Mouse (Mus musculus) lung, postnatal 0 days (tissue): ENCODE results near the gene Lrcol1. TPM values are rescaled to one million over a fixed set of nuclear protein-coding genes. Genes with fewer than 3 reads are reported as not detected.

Experiments
- ATAC-seq: fragments of 200-750 bp; cut with Nextera tagmentation; 2 replicates; pipeline ENCODE4 v1.8.0; 2017; ENCODE audit warnings: moderate library complexity
- DNase-seq: peaks from one replicate; pipeline ENCODE4 v3.0.0-alpha.2; 2016; ENCODE audit warnings: low spot score
- H3K27ac ChIP-seq: fragments of 300-500 bp; sonication (generic); 2 replicates; pipeline ENCODE4 v1.5.1; 2014; ENCODE audit warnings: antibody characterized with exemption, mild to moderate bottlenecking, low read length, mixed read lengths
- H3K27me3 ChIP-seq: fragments of 300-500 bp; sonication (generic); replicated peaks from 2 replicates; pipeline ENCODE4 v1.6.1; 2014; ENCODE audit warnings: low read length, mixed read lengths; ENCODE audit not compliant: insufficient read depth
- H3K36me3 ChIP-seq: fragments of 300-500 bp; sonication (generic); 2 replicates; pipeline ENCODE4 v1.6.1; 2014; ENCODE audit warnings: low read length, mixed read lengths; ENCODE audit not compliant: insufficient read depth
- H3K4me1 ChIP-seq: fragments of 300-500 bp; sonication (generic); 2 replicates; pipeline ENCODE4 v1.6.1; 2014; ENCODE audit warnings: antibody characterized with exemption, low read depth, low read length, mixed read lengths; ENCODE audit not compliant: insufficient read depth
- H3K4me2 ChIP-seq: fragments of 300-500 bp; sonication (generic); replicated peaks from 2 replicates; pipeline ENCODE4 v1.6.1; 2014; ENCODE audit warnings: low read depth, mild to moderate bottlenecking, low read length, moderate library complexity, mixed read lengths
- H3K4me3 ChIP-seq: fragments of 300-500 bp; sonication (generic); 2 replicates; pipeline ENCODE4 v1.5.1; 2014; ENCODE audit warnings: low read depth, low read length
- H3K9ac ChIP-seq: fragments of 300-500 bp; sonication (generic); replicated peaks from 2 replicates; pipeline ENCODE4 v1.6.1; 2014; ENCODE audit warnings: low read depth, mild to moderate bottlenecking
- H3K9me3 ChIP-seq: fragments of 300-500 bp; sonication (generic); 2 replicates; pipeline ENCODE4 v1.6.1; 2016; ENCODE audit warnings: low read length, mixed read lengths
- CTCF ChIP-seq: IDR thresholded peaks from 2 replicates; pipeline ENCODE4 v1.5.1; 2016; ENCODE audit warnings: antibody characterized with exemption, mild to moderate bottlenecking
- EP300 ChIP-seq: IDR thresholded peaks from 2 replicates; pipeline ENCODE4 v1.6.1; 2016; ENCODE audit warnings: antibody characterized with exemption, mild to moderate bottlenecking, control low read depth
- WGBS: fragments of 180-500 bp; shearing (Covaris S2); extraction: QIAGEN DNeasy Blood & Tissue Kit; methylation state at CpG from one replicate; pipeline ENCODE4 v1.1.7; 2014; 5-methylcytosine and 5-hydroxymethylcytosine counted together
- polyA plus RNA-seq: library from polyadenylated mRNA; unstranded; fragments of >200 nt; fragmentation: Nextera tagmentation; extraction: Ambion mirVana; gene quantifications from 2 replicates; pipeline ENCODE4 v1.2.1, GENCODE M21; 2015

The Lrcol1 gene
- polyA plus RNA-seq, 1 experiment from 2014 or later = 2.1 TPM

GRCm38 (mm10) chr5:110362813-110363178 lies 18.3 kb downstream of the Lrcol1 start:
- Histone ChIP-seq H3K9me3 (no peaks in the 10 kb centered on the region), H3K27me3 (no peaks in the 10 kb centered on the region), H3K4me2 (peak overlapping the region; percentile 56), H3K27ac (no peak overlapping the region), H3K4me1 (0 out of 2 replicates have a peak, but pooled peaks cover 3% of the 10 kb centered on the region), H3K36me3 (no peaks in the 10 kb centered on the region), H3K9ac (no peak overlapping the region), H3K4me3 (peak overlapping the region; percentile 37)
- no peak for DNase-seq
- 6% methylated on average over 27 of the region's 28 CpGs for WGBS
- peak; percentile 40 for ATAC-seq
- TF ChIP-seq CTCF = no peak
- no peak for TF ChIP-seq EP300

DNA sequence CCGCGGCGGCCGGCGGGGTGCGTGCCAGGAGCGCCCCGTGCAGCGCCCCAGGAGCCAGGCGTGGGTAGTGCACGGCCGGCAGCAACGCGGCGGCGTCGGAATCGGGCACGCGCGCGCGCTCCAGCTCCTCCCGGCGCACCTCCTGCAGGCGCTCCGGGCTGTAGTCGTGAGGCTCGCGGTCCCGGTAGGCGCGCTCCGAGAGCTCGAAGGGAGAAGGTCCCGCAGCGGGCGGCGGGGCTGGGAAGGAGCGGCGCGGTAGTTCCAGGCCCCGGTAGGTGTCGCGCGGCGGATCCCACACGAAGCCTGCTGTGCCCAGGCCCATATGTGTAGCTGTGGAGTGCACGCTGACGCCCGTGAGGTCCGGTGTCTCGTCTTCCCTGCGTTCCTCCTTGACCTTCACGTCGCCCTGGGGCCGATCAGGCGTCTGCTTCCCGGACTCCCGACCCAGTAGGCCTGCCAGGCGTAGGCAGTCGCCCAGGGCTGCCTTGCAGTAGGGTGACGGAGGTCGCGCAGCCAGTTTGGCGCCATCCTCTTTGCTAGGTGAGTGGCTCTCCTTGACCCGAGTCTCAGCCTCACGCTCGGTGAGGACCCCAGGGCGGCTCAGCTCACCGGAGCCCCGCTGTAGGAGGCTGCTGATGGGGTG lies 18.8 kb downstream of the Lrcol1 start:
- Histone ChIP-seq H3K9me3 (no peaks in the 10 kb centered on the region), H3K27me3 (no peaks in the 10 kb centered on the region), H3K36me3 (no peaks in the 10 kb centered on the region), H3K27ac (no peak overlapping the region), H3K4me3 (peak overlapping the region; percentile 37), H3K4me2 (peak overlapping the region; percentile 56), H3K9ac (peak overlapping the region; percentile 24; the same call in 1 of the 2 replicates), H3K4me1 (0 out of 2 replicates have a peak, but pooled peaks cover 3% of the 10 kb centered on the region)
- 6% methylated on average over 39 of the region's 72 CpGs for WGBS
- TF ChIP-seq CTCF (peak; percentile 58), EP300 (no peak)
- peak; percentile 84 for DNase-seq
- ATAC-seq = peak; percentile 93

GRCm38 (mm10) chr5:110363822-110364545 lies 19.5 kb downstream of the Lrcol1 start:
- ATAC-seq = no peak; the same call in 1 of the 2 replicates

GRCm38 (mm10) chr5:110376802-110377433 lies 32.4 kb downstream of the Lrcol1 start:
- TF ChIP-seq EP300 (no peak), CTCF (peak; percentile 80)
- no peaks in the 10 kb centered on the region for H3K9me3 ChIP-seq
- H3K27me3 ChIP-seq = no peaks in the 10 kb centered on the region
- ATAC-seq (peak; percentile 34; the same call in 1 of the 2 replicates), DNase-seq (peak; percentile 32)
- WGBS = 54% methylated on average over 8 of the region's 8 CpGs
- H3K27ac ChIP-seq = no peak overlapping the region
- no peak overlapping the region for H3K9ac ChIP-seq
- peaks cover 16% of the 10 kb centered on the region; the same call in 1 of the 2 replicates for H3K36me3 ChIP-seq
- no peak overlapping the region for H3K4me3 ChIP-seq
- no peak overlapping the region for H3K4me2 ChIP-seq
- H3K4me1 ChIP-seq = no peaks in the 10 kb centered on the region

More at GRCm38 (mm10) chr5:110363822-110364545, 19.5 kb downstream of the Lrcol1 start:
- Histone ChIP-seq H3K9me3 (no peaks in the 10 kb centered on the region), H3K4me2 (peak overlapping the region; percentile 56), H3K27ac (no peak overlapping the region), H3K4me1 (0 out of 2 replicates have a peak, but pooled peaks cover 3% of the 10 kb centered on the region), H3K9ac (no peak overlapping the region), H3K4me3 (peak overlapping the region; percentile 37; the same call in 1 of the 2 replicates), H3K36me3 (no peaks in the 10 kb centered on the region), H3K27me3 (no peaks in the 10 kb centered on the region)
- no peak for TF ChIP-seq CTCF
- no peak for TF ChIP-seq EP300
- 46% methylated on average over 10 of the region's 11 CpGs for WGBS
- DNase-seq = no peak

DNA sequence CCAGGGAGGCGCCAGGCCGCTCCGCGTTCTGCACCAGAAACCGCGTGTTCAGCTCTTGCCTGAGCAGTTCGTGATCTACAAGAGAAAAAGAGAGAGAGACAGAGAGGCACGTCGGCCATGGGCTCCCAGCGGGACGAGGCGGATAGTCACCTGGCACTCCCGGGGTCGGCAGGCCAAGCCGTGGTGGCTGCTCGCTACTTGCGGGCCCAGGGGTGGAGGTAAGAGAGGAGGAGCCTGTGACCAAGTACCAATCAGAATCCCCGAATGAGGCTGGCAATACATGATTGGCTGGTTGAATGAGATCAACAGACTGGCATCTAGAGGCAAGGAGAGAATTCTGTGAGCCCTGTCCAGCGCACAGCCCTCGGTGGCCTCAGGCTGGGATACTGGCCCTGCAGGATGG lies 33.7 kb downstream of the Lrcol1 start:
- Histone ChIP-seq H3K27ac (no peak overlapping the region), H3K4me1 (no peaks in the 10 kb centered on the region), H3K4me2 (no peak overlapping the region), H3K27me3 (no peaks in the 10 kb centered on the region), H3K36me3 (0 out of 2 replicates have a peak, but pooled peaks cover 12% of the 10 kb centered on the region), H3K9ac (no peak overlapping the region), H3K9me3 (no peaks in the 10 kb centered on the region), H3K4me3 (no peak overlapping the region)
- DNase-seq = no peak
- peak; percentile 19; the same call in 1 of the 2 replicates for ATAC-seq
- TF ChIP-seq EP300 = no peak
- no peak for TF ChIP-seq CTCF
- 54% methylated on average over 20 of the region's 20 CpGs for WGBS

DNA sequence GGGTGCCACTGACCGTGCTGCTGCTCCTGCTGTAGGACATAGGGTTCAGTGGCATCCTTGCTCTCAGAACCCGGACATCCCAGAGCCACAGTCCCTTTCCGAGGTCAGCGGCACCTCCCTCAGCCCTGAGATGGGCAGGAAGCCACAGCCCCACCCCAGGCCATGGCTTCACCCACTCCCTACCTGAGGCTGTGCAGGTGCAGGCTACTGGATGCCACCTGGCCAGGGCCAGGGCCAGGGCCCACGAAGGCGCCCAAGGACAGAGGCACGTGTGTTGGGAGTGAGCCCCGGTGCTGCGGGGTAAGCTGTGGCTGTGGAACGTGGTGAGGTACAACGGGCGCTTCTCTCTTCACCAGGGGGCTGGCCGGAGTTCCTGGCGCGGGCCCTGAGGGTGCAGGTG lies 34.6 kb downstream of the Lrcol1 start:
- 87% methylated on average over 15 of the region's 15 CpGs for WGBS
- no peaks in the 10 kb centered on the region for H3K27me3 ChIP-seq
- H3K27ac ChIP-seq = no peak overlapping the region
- H3K9ac ChIP-seq = no peak overlapping the region
- no peak overlapping the region for H3K4me2 ChIP-seq
- no peaks in the 10 kb centered on the region for H3K9me3 ChIP-seq
- H3K36me3 ChIP-seq = 0 out of 2 replicates have a peak, but pooled peaks cover 12% of the 10 kb centered on the region
- no peaks in the 10 kb centered on the region for H3K4me1 ChIP-seq
- ATAC-seq (no peak), DNase-seq (no peak)
- no peak overlapping the region for H3K4me3 ChIP-seq
- TF ChIP-seq CTCF (no peak), EP300 (no peak)
